Mouse (Mus musculus) CH12.LX (cell line): ENCODE data around the gene Dixdc1. TPM values are rescaled to one million over a fixed set of nuclear protein-coding genes. Genes with fewer than 3 reads are reported as not detected.

Experiments used
- DNase-seq: peaks from one replicate; pipeline ENCODE4 v3.0.0-alpha.2; 2013; ENCODE audit errors: extremely low read depth
- H3K27ac ChIP-seq: 2 replicates; pipeline ENCODE4 v1.5.1; 2012; ENCODE audit warnings: low read depth, mild to moderate bottlenecking, control low read depth, moderate library complexity; ENCODE audit not compliant: insufficient read depth
- H3K27me3 ChIP-seq: replicated peaks from 2 replicates; pipeline ENCODE3; 2012; ENCODE audit warnings: inconsistent platforms
- H3K36me3 ChIP-seq, 2 experiments: replicated peaks in 1 of 2; 2 replicates each; pipeline versions ENCODE3 to v1.6.1; 2012; ENCODE audit warnings: inconsistent platforms in 1 of 2, low read length in 1 of 2, mild to moderate bottlenecking in 1 of 2, mixed read lengths in 1 of 2, moderate library complexity in 1 of 2; ENCODE audit not compliant: control insufficient read depth in 1 of 2, insufficient read depth in 1 of 2
- H3K4me1 ChIP-seq, 2 experiments: 2 replicates each; pipeline ENCODE4 v1.6.1; 2012; ENCODE audit warnings: inconsistent platforms in 1 of 2, moderate library complexity in 1 of 2; ENCODE audit not compliant: insufficient read depth in 2 of 2, control insufficient read depth in 1 of 2
- H3K4me2 ChIP-seq: 2 replicates; pipeline ENCODE4 v1.6.1; 2012; ENCODE audit warnings: low read depth, mild to moderate bottlenecking, control low read depth; ENCODE audit not compliant: poor library complexity, insufficient read depth, severe bottlenecking
- H3K4me3 ChIP-seq, 3 experiments: fragments of 150-350 bp in 1 of 3; sonication (generic) in 1 of 3; replicated peaks in 1 of 3; 2 replicates each; pipeline versions ENCODE3 to v1.5.1; 2011 to 2012; ENCODE audit warnings: low read depth in 2 of 3, low read length in 2 of 3, mild to moderate bottlenecking in 2 of 3, moderate library complexity in 2 of 3, control low read depth in 1 of 3, improper control_type of control experiment in 1 of 3, inconsistent platforms in 1 of 3, mixed read lengths in 1 of 3; ENCODE audit not compliant: poor library complexity in 1 of 3
- H3K79me2 ChIP-seq: replicated peaks from 2 replicates; pipeline ENCODE4 v1.6.1; 2012; ENCODE audit warnings: mild to moderate bottlenecking, moderate library complexity; ENCODE audit not compliant: control insufficient read depth, poor library complexity, insufficient read depth, severe bottlenecking; ENCODE audit errors: extremely low read depth
- H3K9ac ChIP-seq: 2 replicates; pipeline ENCODE4 v1.6.1; 2012; ENCODE audit warnings: low read depth, mild to moderate bottlenecking, control low read depth, moderate library complexity; ENCODE audit not compliant: insufficient read depth
- H3K9me3 ChIP-seq: replicated peaks from 2 replicates; pipeline ENCODE3; 2012; ENCODE audit warnings: low read length, inconsistent platforms, mixed read lengths
- BHLHE40 ChIP-seq: IDR thresholded peaks from 2 replicates; pipeline ENCODE4 v1.6.1; 2011; ENCODE audit warnings: mild to moderate bottlenecking, low read depth, low read length, improper control_type of control experiment
- CHD1 ChIP-seq: IDR thresholded peaks from 2 replicates; pipeline ENCODE4 v1.6.1; 2012; ENCODE audit warnings: low read depth, low read length, improper control_type of control experiment, inconsistent platforms
- CHD2 ChIP-seq: IDR thresholded peaks from 2 replicates; pipeline ENCODE4 v1.6.1; 2011; ENCODE audit warnings: low read length, improper control_type of control experiment
- E2F4 ChIP-seq: IDR thresholded peaks from 2 replicates; pipeline ENCODE4 v1.6.1; 2011; ENCODE audit warnings: low read depth, low read length, improper control_type of control experiment; ENCODE audit not compliant: insufficient replicate concordance
- ELF1 ChIP-seq: IDR thresholded peaks from 2 replicates; pipeline ENCODE4 v1.6.1; 2014; ENCODE audit warnings: low read depth, mild to moderate bottlenecking, inconsistent platforms, low read length, improper control_type of control experiment
- ETS1 ChIP-seq: conservative IDR thresholded peaks from 2 replicates; pipeline ENCODE4 v1.6.1; 2012; ENCODE audit warnings: low read depth, mild to moderate bottlenecking, inconsistent platforms, low read length, improper control_type of control experiment, moderate library complexity
- GABPA ChIP-seq: IDR thresholded peaks from 2 replicates; pipeline ENCODE4 v1.6.1; 2012; ENCODE audit warnings: low read depth, low read length, improper control_type of control experiment, inconsistent platforms; ENCODE audit not compliant: insufficient replicate concordance
- HCFC1 ChIP-seq: IDR thresholded peaks from 2 replicates; pipeline ENCODE4 v1.6.1; 2012; ENCODE audit warnings: low read depth, mild to moderate bottlenecking, inconsistent platforms, low read length, improper control_type of control experiment
- IRF4 ChIP-seq: IDR thresholded peaks from 2 replicates; pipeline ENCODE4 v1.6.1; 2014; ENCODE audit warnings: low read depth, mild to moderate bottlenecking, inconsistent platforms, low read length, improper control_type of control experiment
- JUN ChIP-seq: IDR thresholded peaks from 2 replicates; pipeline ENCODE4 v1.6.1; 2011; ENCODE audit warnings: low read depth, mild to moderate bottlenecking, low read length, improper control_type of control experiment, moderate library complexity; ENCODE audit not compliant: insufficient read depth
- JUND ChIP-seq: conservative IDR thresholded peaks from 2 replicates; pipeline ENCODE4 v1.6.1; 2011; ENCODE audit warnings: low read depth, low read length, improper control_type of control experiment
- KAT2A ChIP-seq: IDR thresholded peaks from 2 replicates; pipeline ENCODE4 v1.6.1; 2012; ENCODE audit warnings: low read length, improper control_type of control experiment, inconsistent platforms; ENCODE audit not compliant: insufficient replicate concordance
- MAFK ChIP-seq: IDR thresholded peaks from 2 replicates; pipeline ENCODE4 v1.6.1; 2011; ENCODE audit warnings: low read length, improper control_type of control experiment; ENCODE audit not compliant: insufficient replicate concordance
- MAX ChIP-seq: IDR thresholded peaks from 2 replicates; pipeline ENCODE4 v1.6.1; 2011; ENCODE audit warnings: low read length, improper control_type of control experiment
- MAZ ChIP-seq: IDR thresholded peaks from 2 replicates; pipeline ENCODE4 v1.6.1; 2012; ENCODE audit warnings: low read depth, mild to moderate bottlenecking, inconsistent platforms, low read length, improper control_type of control experiment, moderate library complexity
- MEF2A ChIP-seq: IDR thresholded peaks from 2 replicates; pipeline ENCODE4 v1.6.1; 2014; ENCODE audit warnings: low read depth, mild to moderate bottlenecking, inconsistent platforms, low read length, improper control_type of control experiment, borderline replicate concordance
- MXI1 ChIP-seq: IDR thresholded peaks from 2 replicates; pipeline ENCODE4 v1.6.1; 2011; ENCODE audit warnings: mild to moderate bottlenecking, low read depth, low read length, improper control_type of control experiment
- MYC ChIP-seq: IDR thresholded peaks from 2 replicates; pipeline ENCODE4 v1.6.1; 2011; ENCODE audit warnings: low read depth, mild to moderate bottlenecking, improper control_type of control experiment, low read length
- NELFE ChIP-seq: IDR thresholded peaks from 2 replicates; pipeline ENCODE4 v1.6.1; 2011; ENCODE audit warnings: low read depth, low read length, improper control_type of control experiment
- PAX5 ChIP-seq: IDR thresholded peaks from 2 replicates; pipeline ENCODE4 v1.6.1; 2012; ENCODE audit warnings: low read length, inconsistent platforms, mixed read lengths
- POLR2A ChIP-seq: IDR thresholded peaks from 2 replicates; pipeline ENCODE4 v1.6.1; 2011; ENCODE audit warnings: low read depth, mild to moderate bottlenecking, improper control_type of control experiment, low read length
- POLR2AphosphoS2 ChIP-seq: IDR thresholded peaks from 2 replicates; pipeline ENCODE4 v1.6.1; 2011; ENCODE audit warnings: low read depth, low read length, improper control_type of control experiment
- RAD21 ChIP-seq: IDR thresholded peaks from 2 replicates; pipeline ENCODE4 v1.6.1; 2011; ENCODE audit warnings: low read depth, mild to moderate bottlenecking, low read length, improper control_type of control experiment, moderate library complexity
- RCOR1 ChIP-seq: conservative IDR thresholded peaks from 2 replicates; pipeline ENCODE4 v1.6.1; 2012; ENCODE audit warnings: low read depth, mild to moderate bottlenecking, inconsistent platforms, low read length, improper control_type of control experiment
- SIN3A ChIP-seq: IDR thresholded peaks from 2 replicates; pipeline ENCODE4 v1.6.1; 2012; ENCODE audit warnings: low read length, improper control_type of control experiment, inconsistent platforms
- TBP ChIP-seq: conservative IDR thresholded peaks from 2 replicates; pipeline ENCODE4 v1.6.1; 2011; ENCODE audit warnings: low read depth, low read length, improper control_type of control experiment
- TCF12 ChIP-seq: IDR thresholded peaks from 2 replicates; pipeline ENCODE4 v1.6.1; 2014; ENCODE audit warnings: low read depth, mild to moderate bottlenecking, inconsistent platforms, low read length, improper control_type of control experiment
- UBTF ChIP-seq: IDR thresholded peaks from 2 replicates; pipeline ENCODE4 v1.6.1; 2012; ENCODE audit warnings: low read depth, mild to moderate bottlenecking, inconsistent platforms, low read length, improper control_type of control experiment, moderate library complexity
- USF1 ChIP-seq: IDR thresholded peaks from 2 replicates; pipeline ENCODE4 v1.6.1; 2014; ENCODE audit warnings: low read depth, mild to moderate bottlenecking, inconsistent platforms, low read length, improper control_type of control experiment
- dilution Hi-C: fragments of 300-500 bp; cut with MboI; formaldehyde crosslinking; loops from 2 replicates; pipeline ENCODE4 v1.14.3; 2020; ENCODE audit warnings: low sequenced_read_pairs; ENCODE audit not compliant: extremely low pct_unique_long_range_greater_than_20kb, extremely low pct_ligation_motif_present
- in situ Hi-C: fragments of 300-500 bp; cut with MboI; formaldehyde crosslinking; loops from 3 replicates; pipeline ENCODE4 v1.14.3; 2019; ENCODE audit warnings: low sequenced_read_pairs, low pct_ligation_motif_present, low pct_unique_long_range_greater_than_20kb, mixed read lengths
- polyA plus RNA-seq: library from polyadenylated mRNA; unstranded; fragments of >175 nt; gene quantifications from 2 replicates; pipeline ENCODE4 v1.2.1, GENCODE M21; 2012; ENCODE audit warnings: low read depth; ENCODE audit not compliant: insufficient read length
- total RNA-seq, 2 experiments: library from RNA; depleted of rRNA; stranded (reverse); fragments of 300-350 nt in 1 of 2; fragments of >200 nt in 1 of 2; gene quantifications; 2 replicates each; pipeline ENCODE4 v1.2.3; 2012 to 2014

The Dixdc1 gene
- total and polyA plus RNA-seq, 3 experiments: 0.13 to 0.23 (median 0.21) TPM

- dilution Hi-C loops: no loop called here
- peaks cover 4 to 5% of the 10 kb centered on the region in 2 experiments for H3K4me1 ChIP-seq
- H3K79me2 ChIP-seq: no peaks in the 10 kb centered on the region
- no peak overlapping the region for H3K27ac ChIP-seq
- no peak overlapping the region for H3K4me2 ChIP-seq
- no peaks in the 10 kb centered on the region for H3K27me3 ChIP-seq
- in situ Hi-C loops: no loop called here
- H3K9me3 ChIP-seq: no peaks in the 10 kb centered on the region
- DNase-seq: no peak
- no peaks in the 10 kb centered on the region for H3K36me3 ChIP-seq
- no peak overlapping the region for H3K9ac ChIP-seq
- TF ChIP-seq IRF4 (no peak), MYC (no peak), USF1 (no peak), NELFE (no peak), KAT2A (no peak), RCOR1 (no peak), POLR2AphosphoS2 (no peak), ETS1 (no peak), UBTF (no peak), PAX5 (no peak), ELF1 (no peak), E2F4 (no peak), RAD21 (no peak), MXI1 (no peak), JUND (no peak)
- H3K4me3 ChIP-seq: no peak overlapping the region
Measured at GRCm38 (mm10) chr9:50681727-50682126, 57.6 kb downstream of the Dixdc1 start.

- H3K9ac ChIP-seq: no peak overlapping the region
- no peaks in the 10 kb centered on the region for H3K79me2 ChIP-seq
- no peak overlapping the region for H3K27ac ChIP-seq
- H3K36me3 ChIP-seq: no peaks in the 10 kb centered on the region
- H3K4me1 ChIP-seq: peaks cover 4 to 5% of the 10 kb centered on the region in 2 experiments
- dilution Hi-C loops: no loop called here
- no peaks in the 10 kb centered on the region for H3K9me3 ChIP-seq
- no peak overlapping the region for H3K4me2 ChIP-seq
- no peak for TF ChIP-seq CHD2
- TF ChIP-seq MAX: no peak
- no peak for TF ChIP-seq POLR2A
- TF ChIP-seq CHD1: no peak
- no peak for TF ChIP-seq E2F4
- TF ChIP-seq SIN3A: no peak
- no peak for TF ChIP-seq POLR2AphosphoS2
- TF ChIP-seq NELFE: no peak
- TF ChIP-seq MAFK: no peak
- TF ChIP-seq MEF2A: no peak
- TF ChIP-seq MAZ: no peak
- TF ChIP-seq GABPA: no peak
- TF ChIP-seq BHLHE40: no peak
- TF ChIP-seq ETS1: no peak
- no peak for TF ChIP-seq HCFC1
- TF ChIP-seq TBP: no peak
- no peak for TF ChIP-seq TCF12
- TF ChIP-seq MXI1: no peak
- no peak for TF ChIP-seq JUN
- in situ Hi-C loops: no loop called here
- H3K4me3 ChIP-seq: no peak overlapping the region
- no peaks in the 10 kb centered on the region for H3K27me3 ChIP-seq
- DNase-seq: no peak
Measured at GRCm38 (mm10) chr9:50679406-50679805, 59.9 kb downstream of the Dixdc1 start.
